Comparison of ENCODE assay signal across 30 mouse cellular contexts in the genomic region with DNA sequence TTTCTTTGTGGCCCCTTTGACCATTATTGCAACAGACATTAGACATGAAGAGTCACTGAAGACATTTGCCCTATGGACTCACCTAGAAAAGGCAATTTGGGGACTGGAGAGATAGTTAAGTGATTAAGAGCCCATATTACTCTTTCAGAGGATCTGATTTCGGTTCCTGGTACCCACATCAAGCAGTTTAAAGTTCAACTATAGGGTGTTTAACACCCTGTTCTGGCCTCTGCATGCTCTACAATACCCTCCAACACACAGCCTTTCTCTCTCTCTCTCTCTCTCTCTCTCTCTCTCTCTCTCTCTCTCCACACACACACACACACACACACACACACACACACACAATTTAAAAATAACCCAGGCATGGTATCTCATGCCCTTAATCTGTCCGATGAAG. TPM values are rescaled to one million over a fixed set of nuclear protein-coding genes. Genes with fewer than 3 reads are reported as not detected.
"Had no signal": no experiment of that assay in that cellular context is flagged by ENCODE, and none has a peak within 500 bp of the region (broad histone marks: within the 10 kb centered on the region; RNA-seq: fewer than 3 reads in every experiment).

No protein-coding gene starts in this region.

- ATAC-seq: liver, postnatal 0 days; lung, postnatal 0 days; midbrain, embryonic 16.5 days had no signal

- H3K4me2 ChIP-seq: limb, embryonic 12.5 days; limb, embryonic 15.5 days; liver, embryonic 11.5 days; lung, embryonic 14.5 days; midbrain, embryonic 12.5 days; neural tube, embryonic 13.5 days had no signal

- H3K27ac ChIP-seq: limb, embryonic 12.5 days; limb, embryonic 15.5 days; liver, embryonic 14.5 days; midbrain, embryonic 12.5 days; neural tube, embryonic 13.5 days; stomach, postnatal 0 days had no signal

- H3K36me3 ChIP-seq: limb, embryonic 12.5 days; limb, embryonic 15.5 days; midbrain, embryonic 12.5 days; neural tube, embryonic 13.5 days had no signal

- DNase-seq: kidney, adult 18-20 months; kidney, adult 9 months; kidney, postnatal 14 days; kidney, postnatal 4 days; left cerebral cortex, postnatal 4 days; liver, postnatal 0 days; lung, embryonic 14.5 days; retina, postnatal 1 day; right cerebral cortex, postnatal 25 days; thymus, adult 2 months; thymus, postnatal 14 days; thymus, postnatal 4 days had no signal

- H3K4me1 ChIP-seq: limb, embryonic 12.5 days; limb, embryonic 15.5 days; midbrain, embryonic 12.5 days; neural tube, embryonic 13.5 days had no signal

- H3K9me3 ChIP-seq: limb, embryonic 12.5 days; limb, embryonic 15.5 days had no signal

- H3K4me3 ChIP-seq: limb, embryonic 12.5 days; limb, embryonic 15.5 days; midbrain, embryonic 12.5 days; myocyte; neural tube, embryonic 13.5 days had no signal

- H3K27me3 ChIP-seq: limb, embryonic 12.5 days; limb, embryonic 15.5 days; midbrain, embryonic 12.5 days; neural tube, embryonic 13.5 days had no signal

- H3K9ac ChIP-seq: limb, embryonic 12.5 days; limb, embryonic 15.5 days; liver, embryonic 14.5 days; liver, postnatal 0 days; lung, embryonic 14.5 days; midbrain, embryonic 12.5 days; neural tube, embryonic 13.5 days had no signal

RNA-seq across cellular contexts. Expression of a gene that starts 49.4 kb away (rescaled TPM):
- total RNA-seq: layer of hippocampus, adult 18-20 months; layer of hippocampus, postnatal 14 days; left cerebral cortex, adult 8-10 months; left cerebral cortex, postnatal 14 days; left cerebral cortex, postnatal 4 days; monocyte, adult 5-6 weeks; neutrophil, adult 5-6 weeks had no signal
- polyA plus RNA-seq: kidney, embryonic 16.5 days; limb, embryonic 12.5 days; limb, embryonic 15.5 days; liver, embryonic 11.5 days; liver, embryonic 14.5 days; liver, postnatal 0 days; lung, embryonic 14.5 days; lung, postnatal 0 days; midbrain, embryonic 12.5 days; midbrain, embryonic 16.5 days; myocyte; neural tube, embryonic 13.5 days; stomach, embryonic 14.5 days; stomach, postnatal 0 days; thymus, adult 2 months had no signal
